Mouse (Mus musculus): ENCODE data around the gene Acy3. TPM values are rescaled to one million over a fixed set of nuclear protein-coding genes. Genes with fewer than 3 reads are reported as not detected.

The Acy3 gene
- polyA plus RNA-seq, 1 experiment from 2014 or later = 8.0 TPM

- no peak for ATAC-seq (replicated peaks; ENCODE audit: insufficient number of reproducible peaks, low FRiP score, low TSS enrichment)
- Histone ChIP-seq H3K4me2 (peak overlapping the region; percentile 89), H3K36me3 (ENCODE audit: control insufficient read depth, insufficient read depth, low read length) (peaks cover 5% of the 10 kb centered on the region), H3K9ac (ENCODE audit: low read depth, low read length) (peak overlapping the region; percentile 89), H3K27me3 (ENCODE audit: control insufficient read depth, insufficient read depth, low read length) (no peaks in the 10 kb centered on the region), H3K27ac (ENCODE audit: low read depth, low read length) (peak overlapping the region; percentile 99), H3K4me1 (ENCODE audit: control insufficient read depth, insufficient read depth, low read length) (peaks cover 41% of the 10 kb centered on the region), H3K9me3 (replicated peaks; ENCODE audit: control insufficient read depth, low read length) (no peaks in the 10 kb centered on the region), H3K4me3 (ENCODE audit: low read depth, low read length) (peak overlapping the region; percentile 71)
- 17% methylated on average over 17 of the region's 17 CpGs for WGBS (ENCODE audit: insufficient replicate concordance)
Observed at GRCm38 (mm10) chr19:4000949-4001525, 14.7 kb downstream of the Acy3 start.

GRCm38 (mm10) chr19:4001752-4002151 is 15.4 kb downstream of the Acy3 start:
- H3K27ac ChIP-seq (ENCODE audit: low read depth, low read length) = peak overlapping the region; percentile 88; the same call in 1 of the 2 replicates

GRCm38 (mm10) chr19:4003112-4003511 is 16.7 kb downstream of the Acy3 start, which contains the start of gene Doc2g:
TSS of gene Doc2g (plus strand) at chr19:4003313.
- peak; percentile 23; the same call in 1 of the 2 replicates for ATAC-seq (replicated peaks; ENCODE audit: insufficient number of reproducible peaks, low FRiP score, low TSS enrichment)
- Histone ChIP-seq H3K36me3 (ENCODE audit: control insufficient read depth, insufficient read depth, low read length) (peaks cover 22% of the 10 kb centered on the region), H3K9me3 (replicated peaks; ENCODE audit: control insufficient read depth, low read length) (no peaks in the 10 kb centered on the region), H3K27ac (ENCODE audit: low read depth, low read length) (peak within 1 kb of the TSS; percentile 88), H3K4me1 (ENCODE audit: control insufficient read depth, insufficient read depth, low read length) (peaks cover 42% of the 10 kb centered on the region), H3K27me3 (ENCODE audit: control insufficient read depth, insufficient read depth, low read length) (no peaks in the 10 kb centered on the region), H3K9ac (ENCODE audit: low read depth, low read length) (peak within 1 kb of the TSS; percentile 58), H3K4me3 (ENCODE audit: low read depth, low read length) (peak within 1 kb of the TSS; percentile 19), H3K4me2 (peak within 1 kb of the TSS; percentile 55)
- 53% methylated on average over 1 of the region's 1 CpGs for WGBS (ENCODE audit: insufficient replicate concordance)

More at GRCm38 (mm10) chr19:4001752-4002151, 15.4 kb downstream of the Acy3 start:
- Histone ChIP-seq H3K4me1 (ENCODE audit: control insufficient read depth, insufficient read depth, low read length) (peaks cover 42% of the 10 kb centered on the region), H3K9me3 (replicated peaks; ENCODE audit: control insufficient read depth, low read length) (no peaks in the 10 kb centered on the region), H3K9ac (ENCODE audit: low read depth, low read length) (peak overlapping the region; percentile 52; the same call in 1 of the 2 replicates), H3K27me3 (ENCODE audit: control insufficient read depth, insufficient read depth, low read length) (no peaks in the 10 kb centered on the region), H3K36me3 (ENCODE audit: control insufficient read depth, insufficient read depth, low read length) (peaks cover 12% of the 10 kb centered on the region), H3K4me2 (no peak overlapping the region; the same call in 1 of the 2 replicates), H3K4me3 (ENCODE audit: low read depth, low read length) (no peak overlapping the region)
- ATAC-seq (replicated peaks; ENCODE audit: insufficient number of reproducible peaks, low FRiP score, low TSS enrichment) = no peak
- WGBS (ENCODE audit: insufficient replicate concordance) = 69% methylated on average over 5 of the region's 5 CpGs

- Histone ChIP-seq H3K27ac (ENCODE audit: low read depth, low read length) (peak overlapping the region; percentile 88), H3K9me3 (replicated peaks; ENCODE audit: control insufficient read depth, low read length) (no peaks in the 10 kb centered on the region), H3K4me3 (ENCODE audit: low read depth, low read length) (peak overlapping the region; percentile 19), H3K4me1 (ENCODE audit: control insufficient read depth, insufficient read depth, low read length) (peaks cover 42% of the 10 kb centered on the region), H3K9ac (ENCODE audit: low read depth, low read length) (peak overlapping the region; percentile 58; the same call in 1 of the 2 replicates), H3K27me3 (ENCODE audit: control insufficient read depth, insufficient read depth, low read length) (no peaks in the 10 kb centered on the region), H3K36me3 (ENCODE audit: control insufficient read depth, insufficient read depth, low read length) (peaks cover 24% of the 10 kb centered on the region), H3K4me2 (peak overlapping the region; percentile 55)
- 73% methylated on average over 12 of the region's 12 CpGs for WGBS (ENCODE audit: insufficient replicate concordance)
- no peak for ATAC-seq (replicated peaks; ENCODE audit: insufficient number of reproducible peaks, low FRiP score, low TSS enrichment)
Observed at GRCm38 (mm10) chr19:4003641-4004040, 17.3 kb downstream of the Acy3 start.

GRCm38 (mm10) chr19:4004331-4004730 is 18.0 kb downstream of the Acy3 start:
- no peaks in the 10 kb centered on the region for H3K9me3 ChIP-seq (replicated peaks; ENCODE audit: control insufficient read depth, low read length)
- peaks cover 26% of the 10 kb centered on the region for H3K36me3 ChIP-seq (ENCODE audit: control insufficient read depth, insufficient read depth, low read length)
- H3K27me3 ChIP-seq (ENCODE audit: control insufficient read depth, insufficient read depth, low read length) = no peaks in the 10 kb centered on the region
- H3K4me2 ChIP-seq = peak overlapping the region; percentile 55
- ATAC-seq (replicated peaks; ENCODE audit: insufficient number of reproducible peaks, low FRiP score, low TSS enrichment) = no peak
- H3K9ac ChIP-seq (ENCODE audit: low read depth, low read length) = peak overlapping the region; percentile 17; the same call in 1 of the 2 replicates
- 80% methylated on average over 15 of the region's 15 CpGs for WGBS (ENCODE audit: insufficient replicate concordance)
- no peak overlapping the region for H3K27ac ChIP-seq (ENCODE audit: low read depth, low read length)
- H3K4me1 ChIP-seq (ENCODE audit: control insufficient read depth, insufficient read depth, low read length) = peaks cover 42% of the 10 kb centered on the region
- no peak overlapping the region for H3K4me3 ChIP-seq (ENCODE audit: low read depth, low read length)

- Histone ChIP-seq H3K9me3 (replicated peaks; ENCODE audit: control insufficient read depth, low read length) (no peaks in the 10 kb centered on the region), H3K9ac (ENCODE audit: low read depth, low read length) (no peak overlapping the region), H3K27ac (ENCODE audit: low read depth, low read length) (peak overlapping the region; percentile 35; the same call in 1 of the 2 replicates), H3K36me3 (ENCODE audit: control insufficient read depth, insufficient read depth, low read length) (peaks cover 29% of the 10 kb centered on the region), H3K27me3 (ENCODE audit: control insufficient read depth, insufficient read depth, low read length) (no peaks in the 10 kb centered on the region), H3K4me3 (ENCODE audit: low read depth, low read length) (no peak overlapping the region), H3K4me2 (0 out of 2 replicates have a peak overlapping the region, but pooled peaks have one; percentile 5), H3K4me1 (ENCODE audit: control insufficient read depth, insufficient read depth, low read length) (peaks cover 39% of the 10 kb centered on the region)
- WGBS (ENCODE audit: insufficient replicate concordance) = 88% methylated on average over 9 of the region's 9 CpGs
- no peak for ATAC-seq (replicated peaks; ENCODE audit: insufficient number of reproducible peaks, low FRiP score, low TSS enrichment)
Observed at GRCm38 (mm10) chr19:4005091-4005490, 18.7 kb downstream of the Acy3 start.

GRCm38 (mm10) chr19:4005971-4006370 is 19.6 kb downstream of the Acy3 start:
- no peak overlapping the region for H3K4me3 ChIP-seq (ENCODE audit: low read depth, low read length)
- WGBS (ENCODE audit: insufficient replicate concordance) = 97% methylated on average over 8 of the region's 8 CpGs
- no peak for ATAC-seq (replicated peaks; ENCODE audit: insufficient number of reproducible peaks, low FRiP score, low TSS enrichment)
- no peaks in the 10 kb centered on the region for H3K27me3 ChIP-seq (ENCODE audit: control insufficient read depth, insufficient read depth, low read length)
- H3K9ac ChIP-seq (ENCODE audit: low read depth, low read length) = no peak overlapping the region
- H3K9me3 ChIP-seq (replicated peaks; ENCODE audit: control insufficient read depth, low read length) = no peaks in the 10 kb centered on the region
- no peak overlapping the region for H3K4me2 ChIP-seq
- H3K27ac ChIP-seq (ENCODE audit: low read depth, low read length) = no peak overlapping the region
- H3K36me3 ChIP-seq (ENCODE audit: control insufficient read depth, insufficient read depth, low read length) = peaks cover 29% of the 10 kb centered on the region
- peaks cover 39% of the 10 kb centered on the region for H3K4me1 ChIP-seq (ENCODE audit: control insufficient read depth, insufficient read depth, low read length)

- H3K4me2 ChIP-seq = no peak overlapping the region
- 94% methylated on average over 5 of the region's 5 CpGs for WGBS (ENCODE audit: insufficient replicate concordance)
Observed at GRCm38 (mm10) chr19:4011086-4011485, 24.7 kb downstream of the Acy3 start.

More at GRCm38 (mm10) chr19:4011086-4011485, 24.7 kb downstream of the Acy3 start:
- Histone ChIP-seq H3K9ac (ENCODE audit: low read depth, low read length) (0 out of 2 replicates have a peak overlapping the region, but pooled peaks have one; percentile 17), H3K36me3 (ENCODE audit: control insufficient read depth, insufficient read depth, low read length) (peaks cover 23% of the 10 kb centered on the region), H3K9me3 (replicated peaks; ENCODE audit: control insufficient read depth, low read length) (no peaks in the 10 kb centered on the region), H3K4me1 (ENCODE audit: control insufficient read depth, insufficient read depth, low read length) (peaks cover 16% of the 10 kb centered on the region), H3K4me3 (ENCODE audit: low read depth, low read length) (peak overlapping the region; percentile 89; the same call in 1 of the 2 replicates), H3K27me3 (ENCODE audit: control insufficient read depth, insufficient read depth, low read length) (no peaks in the 10 kb centered on the region), H3K27ac (ENCODE audit: low read depth, low read length) (no peak overlapping the region)
- ATAC-seq (replicated peaks; ENCODE audit: insufficient number of reproducible peaks, low FRiP score, low TSS enrichment) = no peak
